Mouse (Mus musculus): ENCODE results near the gene Fam120a. TPM values are rescaled to one million over a fixed set of nuclear protein-coding genes. Genes with fewer than 3 reads are reported as not detected.

Gene Fam120a
- 37.0 and 37.7 TPM in 2 replicates for polyA plus RNA-seq (2014; fragmentation: Nextera tagmentation; extraction: Ambion mirVana)

- peak within 1 kb of the TSS; percentile 96 for H3K9ac ChIP-seq
- H3K4me1 ChIP-seq (ENCODE audit: insufficient read depth): peaks cover 11% of the 10 kb centered on the region
- peak; percentile 94 for DNase-seq
- H3K9me3 ChIP-seq (ENCODE audit: low read depth, low read length): no peaks in the 10 kb centered on the region
- ATAC-seq (ENCODE audit: insufficient read depth): peak; percentile 91
- WGBS: under 1% methylated on average over 93 of the region's 116 CpGs
- peak; percentile 44 for TF ChIP-seq CTCF (IDR thresholded peaks at IDR 0.05; ENCODE audit: low read depth)
- peak within 1 kb of the TSS; percentile 98 for H3K4me2 ChIP-seq
- no peaks in the 10 kb centered on the region for H3K27me3 ChIP-seq (ENCODE audit: insufficient read depth, low read length)
- peak within 1 kb of the TSS; percentile 96 for H3K4me3 ChIP-seq (ENCODE audit: low read depth, low read length)
- peak within 1 kb of the TSS; percentile 97 for H3K27ac ChIP-seq (ENCODE audit: low read depth)
- H3K36me3 ChIP-seq (ENCODE audit: insufficient read depth): peaks cover 13% of the 10 kb centered on the region; the same call in 1 of the 2 replicates
These were observed at the start of gene Fam120a for GRCm38 (mm10) chr13:48967956-48968749. TSS of gene Fam120a (minus strand) at chr13:48968017.

- Histone ChIP-seq H3K9me3 (ENCODE audit: low read depth, low read length) (peaks cover 7% of the 10 kb centered on the region; the same call in 1 of the 2 replicates), H3K36me3 (ENCODE audit: insufficient read depth) (no peaks in the 10 kb centered on the region), H3K4me3 (ENCODE audit: low read depth, low read length) (no peak overlapping the region), H3K27ac (ENCODE audit: low read depth) (no peak overlapping the region), H3K27me3 (ENCODE audit: insufficient read depth, low read length) (no peaks in the 10 kb centered on the region), H3K4me2 (no peak overlapping the region), H3K9ac (no peak overlapping the region), H3K4me1 (ENCODE audit: insufficient read depth) (peaks cover 4% of the 10 kb centered on the region; the same call in 1 of the 2 replicates)
- no peak for ATAC-seq (ENCODE audit: insufficient read depth)
- no peak for TF ChIP-seq CTCF (IDR thresholded peaks at IDR 0.05; ENCODE audit: low read depth)
- DNase-seq: no peak
- 97% methylated on average over 1 of the region's 1 CpGs for WGBS
These were observed 49.6 kb upstream of the Fam120a start for GRCm38 (mm10) chr13:49017375-49017774.

GRCm38 (mm10) chr13:49016311-49016761 is 48.5 kb upstream of the Fam120a start:
- Histone ChIP-seq H3K9me3 (ENCODE audit: low read depth, low read length) (peaks cover 7% of the 10 kb centered on the region; the same call in 1 of the 2 replicates), H3K4me2 (peak overlapping the region; percentile 58), H3K27ac (ENCODE audit: low read depth) (peak overlapping the region; percentile 80), H3K4me1 (ENCODE audit: insufficient read depth) (peaks cover 4% of the 10 kb centered on the region; the same call in 1 of the 2 replicates), H3K36me3 (ENCODE audit: insufficient read depth) (no peaks in the 10 kb centered on the region), H3K9ac (peak overlapping the region; percentile 28), H3K4me3 (ENCODE audit: low read depth, low read length) (peak overlapping the region; percentile 13), H3K27me3 (ENCODE audit: insufficient read depth, low read length) (no peaks in the 10 kb centered on the region)
- DNase-seq (peak; percentile 84), ATAC-seq (ENCODE audit: insufficient read depth) (peak; percentile 80)
- WGBS: 3% methylated on average over 16 of the region's 16 CpGs
- TF ChIP-seq CTCF (IDR thresholded peaks at IDR 0.05; ENCODE audit: low read depth): no peak

GRCm38 (mm10) chr13:49015366-49016306 is 47.8 kb upstream of the Fam120a start:
- WGBS: 5% methylated on average over 30 of the region's 30 CpGs
- Histone ChIP-seq H3K9me3 (ENCODE audit: low read depth, low read length) (peaks cover 7% of the 10 kb centered on the region; the same call in 1 of the 2 replicates), H3K4me2 (peak overlapping the region; percentile 58), H3K27ac (ENCODE audit: low read depth) (peak overlapping the region; percentile 80), H3K27me3 (ENCODE audit: insufficient read depth, low read length) (no peaks in the 10 kb centered on the region), H3K9ac (peak overlapping the region; percentile 28), H3K36me3 (ENCODE audit: insufficient read depth) (no peaks in the 10 kb centered on the region), H3K4me3 (ENCODE audit: low read depth, low read length) (peak overlapping the region; percentile 13), H3K4me1 (ENCODE audit: insufficient read depth) (peaks cover 4% of the 10 kb centered on the region; the same call in 1 of the 2 replicates)
- DNase-seq (peak; percentile 79), ATAC-seq (ENCODE audit: insufficient read depth) (peak; percentile 71)
- peak; percentile 60 for TF ChIP-seq CTCF (IDR thresholded peaks at IDR 0.05; ENCODE audit: low read depth)

GRCm38 (mm10) chr13:49013206-49013794 is 45.5 kb upstream of the Fam120a start:
- peaks cover 7% of the 10 kb centered on the region; the same call in 1 of the 2 replicates for H3K9me3 ChIP-seq (ENCODE audit: low read depth, low read length)
- H3K4me2 ChIP-seq: no peak overlapping the region
- WGBS: 54% methylated on average over 5 of the region's 5 CpGs
- peak; percentile 29 for DNase-seq
- no peaks in the 10 kb centered on the region for H3K36me3 ChIP-seq (ENCODE audit: insufficient read depth)
- no peak overlapping the region for H3K9ac ChIP-seq
- TF ChIP-seq CTCF (IDR thresholded peaks at IDR 0.05; ENCODE audit: low read depth): no peak
- peaks cover 4% of the 10 kb centered on the region; the same call in 1 of the 2 replicates for H3K4me1 ChIP-seq (ENCODE audit: insufficient read depth)
- no peak for ATAC-seq (ENCODE audit: insufficient read depth)
- H3K4me3 ChIP-seq (ENCODE audit: low read depth, low read length): no peak overlapping the region
- no peaks in the 10 kb centered on the region for H3K27me3 ChIP-seq (ENCODE audit: insufficient read depth, low read length)
- H3K27ac ChIP-seq (ENCODE audit: low read depth): 0 out of 2 replicates have a peak overlapping the region, but pooled peaks have one; percentile 3

- DNase-seq (peak; percentile 44), ATAC-seq (ENCODE audit: insufficient read depth) (no peak)
- no peak for TF ChIP-seq CTCF (IDR thresholded peaks at IDR 0.05; ENCODE audit: low read depth)
- Histone ChIP-seq H3K4me1 (ENCODE audit: insufficient read depth) (no peaks in the 10 kb centered on the region), H3K27me3 (ENCODE audit: insufficient read depth, low read length) (no peaks in the 10 kb centered on the region), H3K4me2 (no peak overlapping the region), H3K36me3 (ENCODE audit: insufficient read depth) (no peaks in the 10 kb centered on the region), H3K27ac (ENCODE audit: low read depth) (no peak overlapping the region), H3K9me3 (ENCODE audit: low read depth, low read length) (no peaks in the 10 kb centered on the region), H3K9ac (no peak overlapping the region), H3K4me3 (ENCODE audit: low read depth, low read length) (no peak overlapping the region)
- WGBS: 49% methylated on average over 3 of the region's 3 CpGs
These were observed 33.9 kb upstream of the Fam120a start for GRCm38 (mm10) chr13:49001691-49002090.
